Mouse (Mus musculus) lung, postnatal 0 days (tissue): ENCODE data around the gene Snapc5.

Experiments
- CTCF ChIP-seq: IDR thresholded peaks from 2 replicates; pipeline ENCODE4 v1.5.1; 2016; ENCODE audit warnings: antibody characterized with exemption, mild to moderate bottlenecking
- EP300 ChIP-seq: IDR thresholded peaks from 2 replicates; pipeline ENCODE4 v1.6.1; 2016; ENCODE audit warnings: antibody characterized with exemption, mild to moderate bottlenecking, control low read depth

GRCm38 (mm10) chr9:64174766-64175165, 4.3 kb upstream of the Snapc5 start:
- TF ChIP-seq CTCF (no peak), EP300 (no peak)
